Mouse (Mus musculus): Measurements from ENCODE around the gene Tmem274. TPM values are rescaled to one million over a fixed set of nuclear protein-coding genes. Genes with fewer than 3 reads are reported as not detected.
"Not testable (repeated sequence)": the region's sequence is repeated elsewhere in the genome, so short reads cannot be mapped to it uniquely, and the experiment has no call there.

The Tmem274 gene
- polyA plus RNA-seq (2012; rRNA removed), result not detected in 2 replicates

DNA sequence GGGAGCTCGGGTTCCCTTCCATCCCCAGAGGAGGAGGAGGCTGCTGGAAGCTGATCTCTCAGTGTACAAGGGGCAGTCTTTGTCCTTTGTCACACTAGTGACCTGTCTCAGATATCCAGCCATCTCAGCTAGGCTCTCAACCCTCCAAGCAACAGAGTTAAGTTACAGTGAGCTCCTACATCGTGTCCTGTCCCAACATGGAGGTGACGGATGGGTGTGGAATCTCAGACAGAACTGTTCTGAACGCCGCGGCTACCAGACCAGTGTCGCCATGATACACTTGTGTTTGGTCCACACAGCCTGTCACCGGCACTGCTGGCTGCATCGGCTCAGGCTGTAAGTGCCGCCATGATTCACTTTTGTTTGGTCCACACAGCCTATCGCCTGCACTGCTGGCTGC, at the start of gene Tmem274:
Tmem274 (plus strand) TSS at position 301 of the 400 bp plus-strand sequence.
- Histone ChIP-seq H3K4me3 (ENCODE audit: insufficient read depth, low read length) (no peak within 1 kb of the TSS), H3K4me1 (ENCODE audit: control insufficient read depth, insufficient read depth, low read length) (no peaks in the 10 kb centered on the region), H3K27ac (ENCODE audit: insufficient read depth, low read length) (no peak within 1 kb of the TSS)
- TF ChIP-seq POLR2A (IDR thresholded peaks at IDR 0.05; ENCODE audit: extremely low read depth, insufficient read depth, low read length) (no peak), CTCF (IDR thresholded peaks at IDR 0.05; ENCODE audit: extremely low read depth, insufficient read depth, low read length) (no peak)

DNA sequence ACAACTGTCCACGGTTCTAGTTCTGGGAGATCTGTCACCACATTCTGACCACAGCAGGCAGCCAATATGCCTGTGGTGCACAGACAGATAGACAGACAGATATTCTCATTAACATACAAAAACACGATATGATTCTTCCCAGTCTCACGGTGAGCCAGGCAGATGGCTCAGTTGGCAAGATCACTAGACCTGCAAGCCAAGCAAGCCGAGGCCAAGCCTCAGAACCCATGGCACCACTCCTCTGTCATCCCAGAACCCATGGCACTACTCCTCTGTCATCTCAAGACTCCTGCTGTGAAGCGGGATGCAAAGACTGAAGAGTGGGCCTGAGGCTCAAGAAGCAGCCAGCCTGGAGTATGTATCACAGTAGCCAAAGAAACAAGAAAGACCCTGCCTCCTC, 47.6 kb upstream of the Tmem274 start:
- TF ChIP-seq POLR2A (IDR thresholded peaks at IDR 0.05; ENCODE audit: extremely low read depth, insufficient read depth, low read length) (no peak), CTCF (IDR thresholded peaks at IDR 0.05; ENCODE audit: extremely low read depth, insufficient read depth, low read length) (no peak)

DNA sequence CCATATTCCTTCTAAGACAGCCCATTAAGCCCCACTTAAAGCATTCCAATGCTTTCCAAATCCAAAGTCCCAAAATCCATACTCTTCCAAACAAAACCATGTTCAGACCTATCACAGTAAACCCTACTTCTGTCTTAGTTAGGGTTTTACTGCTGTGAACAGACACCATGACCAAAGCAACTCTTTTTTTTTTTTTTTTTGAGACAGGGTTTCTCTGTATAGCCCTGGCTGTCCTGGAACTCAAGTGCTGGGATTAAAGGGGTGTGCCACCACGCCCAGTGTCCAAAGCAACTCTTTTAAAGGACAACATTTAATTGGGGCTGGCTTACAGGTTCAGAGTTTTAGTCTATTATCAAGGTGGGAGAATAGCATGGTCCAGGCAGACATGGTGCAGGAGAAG, 45.3 kb upstream of the Tmem274 start:
- not testable (repeated sequence) for H3K4me3 ChIP-seq (ENCODE audit: insufficient read depth, low read length); H3K27ac ChIP-seq (ENCODE audit: insufficient read depth, low read length); H3K4me1 ChIP-seq (ENCODE audit: control insufficient read depth, insufficient read depth, low read length)

More for the DNA sequence above, 47.6 kb upstream of the Tmem274 start:
- Histone ChIP-seq H3K27ac (ENCODE audit: insufficient read depth, low read length) (no peak overlapping the region), H3K4me3 (ENCODE audit: insufficient read depth, low read length) (no peak overlapping the region), H3K4me1 (ENCODE audit: control insufficient read depth, insufficient read depth, low read length) (no peaks in the 10 kb centered on the region)

DNA sequence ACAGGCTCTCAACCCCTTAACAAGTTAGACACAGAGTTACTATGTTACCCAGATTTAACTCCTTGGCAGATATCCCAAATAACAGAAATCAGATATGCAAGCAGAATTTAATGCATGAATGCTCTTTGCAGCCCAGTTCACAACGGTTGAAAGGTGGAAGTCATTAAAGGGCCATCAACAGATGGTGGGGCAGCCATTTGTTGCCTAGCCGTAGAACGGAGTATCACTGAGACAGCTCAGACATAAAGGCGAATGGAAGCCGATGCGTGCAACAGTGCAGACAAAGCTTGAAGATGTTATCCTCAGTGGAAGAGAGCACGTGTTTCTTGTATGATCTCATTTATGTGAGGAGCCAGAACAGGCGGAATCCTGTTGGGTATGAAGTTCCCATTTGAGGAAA, 36.6 kb upstream of the Tmem274 start:
- H3K4me3 ChIP-seq (ENCODE audit: insufficient read depth, low read length), result no peak overlapping the region
- H3K4me1 ChIP-seq (ENCODE audit: control insufficient read depth, insufficient read depth, low read length), result no peaks in the 10 kb centered on the region
- no peak overlapping the region for H3K27ac ChIP-seq (ENCODE audit: insufficient read depth, low read length)
- no peak for TF ChIP-seq POLR2A (IDR thresholded peaks at IDR 0.05; ENCODE audit: extremely low read depth, insufficient read depth, low read length)
- no peak for TF ChIP-seq CTCF (IDR thresholded peaks at IDR 0.05; ENCODE audit: extremely low read depth, insufficient read depth, low read length)

DNA sequence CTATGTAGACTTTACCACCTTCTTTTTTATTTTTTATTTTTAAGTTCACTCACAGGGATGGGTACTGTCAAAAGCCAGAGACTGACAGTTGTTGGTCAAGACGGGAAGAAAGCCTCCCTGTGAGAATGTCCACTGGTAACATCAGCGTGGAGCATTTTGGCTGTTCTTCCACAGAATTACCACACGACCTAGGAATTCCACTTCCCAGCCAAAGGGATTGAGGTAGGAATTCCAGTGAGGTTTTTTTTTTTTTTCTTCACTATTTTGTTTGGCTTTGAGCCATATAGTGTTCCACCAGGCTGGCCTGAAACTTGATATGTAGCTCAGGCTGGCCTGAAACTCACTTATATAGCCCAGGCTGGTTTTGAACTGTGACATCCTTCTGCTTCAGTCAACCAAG, 34.7 kb upstream of the Tmem274 start:
- TF ChIP-seq POLR2A (IDR thresholded peaks at IDR 0.05; ENCODE audit: extremely low read depth, insufficient read depth, low read length) (no peak), CTCF (IDR thresholded peaks at IDR 0.05; ENCODE audit: extremely low read depth, insufficient read depth, low read length) (no peak)
- Histone ChIP-seq H3K4me3 (ENCODE audit: insufficient read depth, low read length) (no peak overlapping the region), H3K27ac (ENCODE audit: insufficient read depth, low read length) (no peak overlapping the region), H3K4me1 (ENCODE audit: control insufficient read depth, insufficient read depth, low read length) (peaks cover 3% of the 10 kb centered on the region)

DNA sequence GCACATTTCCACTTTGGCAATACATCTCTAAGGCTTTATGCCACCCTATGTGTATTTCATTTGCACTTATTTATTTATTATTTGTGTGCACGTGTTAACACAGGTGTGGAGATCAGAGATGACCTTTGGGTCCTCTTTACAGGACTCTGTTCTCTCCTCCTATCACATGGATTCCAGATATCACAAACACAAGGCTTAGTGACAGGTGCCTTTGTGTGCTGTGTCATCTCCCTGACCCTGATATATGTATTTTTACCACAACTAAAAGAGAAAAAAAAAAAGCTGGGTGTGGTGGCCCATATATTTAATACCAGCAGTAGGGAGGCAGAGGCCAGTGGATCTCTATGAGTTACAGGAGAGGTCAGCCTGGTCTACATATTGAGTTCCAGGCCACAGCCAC, 32.7 kb upstream of the Tmem274 start:
- no peak for TF ChIP-seq CTCF (IDR thresholded peaks at IDR 0.05; ENCODE audit: extremely low read depth, insufficient read depth, low read length)
- no peak for TF ChIP-seq POLR2A (IDR thresholded peaks at IDR 0.05; ENCODE audit: extremely low read depth, insufficient read depth, low read length)
- Histone ChIP-seq H3K4me1 (ENCODE audit: control insufficient read depth, insufficient read depth, low read length) (peaks cover 3% of the 10 kb centered on the region), H3K4me3 (ENCODE audit: insufficient read depth, low read length) (no peak overlapping the region; the same call in 1 of the 2 replicates), H3K27ac (ENCODE audit: insufficient read depth, low read length) (no peak overlapping the region)

DNA sequence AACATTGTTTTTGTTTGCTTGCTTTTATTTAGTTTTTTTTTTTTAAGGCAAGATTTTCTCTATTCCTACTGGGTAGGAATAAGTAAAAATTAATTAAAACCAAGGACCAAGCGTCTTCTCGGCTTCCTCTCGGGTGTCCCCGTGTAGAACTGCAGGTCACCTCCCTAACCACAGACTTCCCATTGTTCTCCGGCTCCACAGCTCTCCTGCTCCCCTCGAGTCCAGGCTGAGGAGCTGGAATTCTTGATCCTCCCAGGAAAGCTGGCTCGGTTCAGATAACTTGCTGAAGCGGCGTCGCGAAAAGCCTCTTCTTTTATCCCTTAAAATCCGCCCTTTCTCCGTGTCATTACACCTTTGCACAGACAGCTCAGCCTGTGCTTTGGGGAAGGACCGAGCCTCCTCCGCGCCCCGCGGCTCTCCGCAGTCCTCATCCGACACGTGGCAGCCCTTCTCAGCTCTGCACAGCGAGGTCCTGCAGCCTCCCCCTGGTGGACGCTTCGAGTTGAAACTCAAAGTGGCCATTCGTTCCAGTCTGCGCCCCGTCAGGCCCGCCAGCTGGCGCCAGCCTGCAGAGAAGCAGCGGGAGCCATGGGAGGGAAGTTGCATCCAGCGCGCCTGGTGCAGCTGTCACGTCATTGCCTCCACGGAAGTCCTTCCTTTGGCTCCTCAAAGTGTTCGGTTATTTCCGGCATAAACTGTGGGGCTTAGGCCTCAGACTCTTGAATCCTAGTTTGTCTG, 32.0 kb upstream of the Tmem274 start:
- peak overlapping the region; percentile 16 for H3K4me3 ChIP-seq (ENCODE audit: insufficient read depth, low read length)
- TF ChIP-seq CTCF (IDR thresholded peaks at IDR 0.05; ENCODE audit: extremely low read depth, insufficient read depth, low read length) (peak; percentile 68), POLR2A (IDR thresholded peaks at IDR 0.05; ENCODE audit: extremely low read depth, insufficient read depth, low read length) (peak; percentile 49; the same call in 1 of the 2 replicates)
- H3K4me1 ChIP-seq (ENCODE audit: control insufficient read depth, insufficient read depth, low read length), result peaks cover 3% of the 10 kb centered on the region
- no peak overlapping the region for H3K27ac ChIP-seq (ENCODE audit: insufficient read depth, low read length)

DNA sequence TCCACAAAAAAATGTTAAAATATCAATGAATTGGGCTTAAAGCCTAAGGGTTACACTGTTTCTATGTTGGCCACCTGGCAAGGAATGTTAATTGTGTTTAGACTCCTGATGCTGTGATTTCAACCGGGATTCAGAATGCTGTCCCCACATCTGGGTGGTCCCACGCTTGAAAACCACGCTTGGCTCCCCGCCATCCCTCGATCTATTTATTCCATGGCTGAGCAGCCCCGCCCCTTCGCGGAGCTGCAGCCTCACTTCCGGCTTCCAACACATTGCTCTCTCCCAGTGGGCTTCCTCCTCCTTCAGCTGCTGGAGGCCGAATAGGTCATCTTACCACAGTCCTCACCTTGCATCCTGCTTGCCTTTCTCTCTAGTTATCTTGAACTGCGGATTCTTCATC, 31.3 kb upstream of the Tmem274 start:
- Histone ChIP-seq H3K4me1 (ENCODE audit: control insufficient read depth, insufficient read depth, low read length) (peaks cover 3% of the 10 kb centered on the region), H3K4me3 (ENCODE audit: insufficient read depth, low read length) (no peak overlapping the region), H3K27ac (ENCODE audit: insufficient read depth, low read length) (no peak overlapping the region; the same call in 1 of the 2 replicates)
- TF ChIP-seq POLR2A (IDR thresholded peaks at IDR 0.05; ENCODE audit: extremely low read depth, insufficient read depth, low read length) (no peak), CTCF (IDR thresholded peaks at IDR 0.05; ENCODE audit: extremely low read depth, insufficient read depth, low read length) (no peak)

DNA sequence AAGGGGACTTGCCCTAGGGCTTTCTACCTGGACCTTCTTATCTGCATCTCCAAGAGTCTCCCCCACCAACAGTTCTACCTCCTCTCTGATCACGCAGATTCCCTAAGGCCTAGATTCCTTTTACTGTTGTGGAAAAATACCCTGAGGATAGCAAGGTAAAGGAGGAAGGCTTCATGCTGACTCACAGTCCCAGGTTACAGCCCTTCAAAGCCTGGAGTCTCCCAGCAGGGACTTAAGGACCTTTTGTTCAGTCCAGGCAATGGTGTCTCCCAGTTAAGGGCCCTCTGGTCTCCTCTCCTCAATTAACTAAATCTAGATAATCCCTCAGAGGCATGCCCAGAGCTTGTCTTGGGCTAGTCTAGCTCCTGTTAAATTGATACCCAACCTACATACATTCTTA, 30.9 kb upstream of the Tmem274 start:
- TF ChIP-seq POLR2A (IDR thresholded peaks at IDR 0.05; ENCODE audit: extremely low read depth, insufficient read depth, low read length) (no peak), CTCF (IDR thresholded peaks at IDR 0.05; ENCODE audit: extremely low read depth, insufficient read depth, low read length) (no peak)
- H3K4me1 ChIP-seq (ENCODE audit: control insufficient read depth, insufficient read depth, low read length), result peaks cover 3% of the 10 kb centered on the region
- H3K4me3 ChIP-seq (ENCODE audit: insufficient read depth, low read length), result no peak overlapping the region
- no peak overlapping the region for H3K27ac ChIP-seq (ENCODE audit: insufficient read depth, low read length)

DNA sequence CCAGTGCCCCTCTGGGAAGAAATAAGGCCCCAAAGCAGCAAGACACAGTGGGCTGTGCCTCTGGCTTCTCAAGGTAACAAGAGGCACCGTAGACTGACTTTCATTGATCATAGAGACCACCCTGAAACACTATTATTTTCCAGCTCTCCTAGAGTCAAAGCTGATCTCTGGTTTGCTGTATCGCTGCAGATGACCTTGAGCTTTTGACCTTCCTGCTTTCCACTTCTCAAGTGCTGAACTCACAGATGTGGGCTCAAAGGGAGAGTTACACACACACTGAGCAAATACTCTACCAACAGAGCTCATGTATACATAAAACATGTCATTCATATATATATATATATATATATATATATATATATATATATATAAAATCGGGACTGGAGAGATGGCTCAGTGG, 26.5 kb upstream of the Tmem274 start:
- Histone ChIP-seq H3K27ac (ENCODE audit: insufficient read depth, low read length) (no peak overlapping the region), H3K4me1 (ENCODE audit: control insufficient read depth, insufficient read depth, low read length) (peaks cover 3% of the 10 kb centered on the region), H3K4me3 (ENCODE audit: insufficient read depth, low read length) (no peak overlapping the region)
- TF ChIP-seq POLR2A (IDR thresholded peaks at IDR 0.05; ENCODE audit: extremely low read depth, insufficient read depth, low read length), result no peak
- no peak for TF ChIP-seq CTCF (IDR thresholded peaks at IDR 0.05; ENCODE audit: extremely low read depth, insufficient read depth, low read length)

Data from cortical plate, adult 2 months (tissue).